Mouse (Mus musculus): ENCODE data around the gene Tssk2.

The Tssk2 gene

GRCm38 (mm10) chr16:17949421-17949877 lies 51.0 kb downstream of the Tssk2 start:
- DNase-seq: no peak

Measured in lung, postnatal 4 days (tissue).